ENCODE assay signal across 24 mouse cellular contexts in the genomic region with DNA sequence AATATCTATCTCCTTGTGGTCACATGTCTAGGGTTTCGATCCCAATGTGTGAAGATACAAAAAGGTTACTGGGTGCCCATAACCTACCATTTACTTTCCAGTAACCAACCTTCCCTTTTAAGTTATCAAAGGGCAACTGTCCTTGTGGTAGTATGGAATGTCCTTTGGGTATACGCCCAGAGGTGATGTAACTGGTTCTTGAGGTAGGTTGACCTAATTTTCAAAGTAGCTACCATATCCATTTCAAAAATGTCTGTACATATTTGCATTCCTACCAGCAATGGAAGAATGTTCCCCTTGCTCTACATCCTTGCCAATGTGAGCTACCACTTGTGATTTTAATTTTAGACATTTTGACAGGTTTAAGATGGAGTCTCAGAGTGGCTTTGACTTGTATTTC.
"Had no signal": no experiment of that assay in that cellular context is flagged by ENCODE, and none has a peak within 500 bp of the region (broad histone marks: within the 10 kb centered on the region; RNA-seq: fewer than 3 reads in every experiment).

No protein-coding gene starts in this region.

- H3K27ac ChIP-seq: gastrocnemius, adult 2 months; heart, embryonic 13.5 days; heart, embryonic 15.5 days; hindbrain, embryonic 10.5 days; hindbrain, embryonic 12.5 days; hindbrain, embryonic 14.5 days; intestine, embryonic 15.5 days; layer of hippocampus, adult 2 months; left cerebral cortex, adult 2 months; limb, embryonic 13.5 days; limb, embryonic 15.5 days had no signal

- H3K27me3 ChIP-seq: heart, embryonic 13.5 days; heart, embryonic 15.5 days; hindbrain, embryonic 12.5 days; intestine, embryonic 15.5 days; limb, embryonic 13.5 days; limb, embryonic 15.5 days had no signal

- DNase-seq: gastrocnemius, adult 2 months; gastrocnemius, postnatal 10 days; gastrocnemius, postnatal 25 days; heart, postnatal 4 days; kidney, adult 18-20 months; kidney, adult 8-10 months; kidney, postnatal 10 days; kidney, postnatal 25 days; kidney, postnatal 4 days; left cerebral cortex, postnatal 4 days had no signal

- H3K9ac ChIP-seq: heart, embryonic 13.5 days; heart, embryonic 15.5 days; hindbrain, embryonic 12.5 days; hindbrain, embryonic 14.5 days; intestine, embryonic 15.5 days; limb, embryonic 13.5 days; limb, embryonic 15.5 days had no signal

- H3K9me3 ChIP-seq: heart, embryonic 13.5 days; heart, embryonic 15.5 days; hindbrain, embryonic 10.5 days; hindbrain, embryonic 12.5 days; intestine, embryonic 15.5 days; limb, embryonic 13.5 days; limb, embryonic 15.5 days had no signal

- H3K4me2 ChIP-seq: heart, embryonic 11.5 days; heart, embryonic 13.5 days; heart, embryonic 15.5 days; hindbrain, embryonic 12.5 days; hindbrain, embryonic 14.5 days; intestine, embryonic 15.5 days; limb, embryonic 13.5 days; limb, embryonic 15.5 days had no signal

- H3K36me3 ChIP-seq: heart, embryonic 13.5 days; heart, embryonic 15.5 days; hindbrain, embryonic 10.5 days; hindbrain, embryonic 12.5 days; intestine, embryonic 15.5 days; limb, embryonic 13.5 days; limb, embryonic 15.5 days had no signal

- ATAC-seq: hindbrain, embryonic 16.5 days; inflammation-experienced regulatory T-cells, adult 6 months; intestine, embryonic 15.5 days; intestine, postnatal 0 days had no signal

- H3K4me3 ChIP-seq: gastrocnemius, adult 2 months; heart, embryonic 13.5 days; heart, embryonic 15.5 days; hindbrain, embryonic 10.5 days; hindbrain, embryonic 12.5 days; intestine, embryonic 15.5 days; layer of hippocampus, adult 2 months; left cerebral cortex, adult 2 months; limb, embryonic 13.5 days; limb, embryonic 15.5 days had no signal

- H3K4me1 ChIP-seq: heart, embryonic 13.5 days; heart, embryonic 15.5 days; hindbrain, embryonic 10.5 days; hindbrain, embryonic 12.5 days; intestine, embryonic 15.5 days; limb, embryonic 13.5 days; limb, embryonic 15.5 days had no signal
